Mouse (Mus musculus) myocyte (in vitro differentiated cells): ENCODE data around the gene Adamts6. TPM values are rescaled to one million over a fixed set of nuclear protein-coding genes. Genes with fewer than 3 reads are reported as not detected.

Experiments
- H3K27me3 ChIP-seq: one replicate; pipeline ENCODE4 v1.6.1; 2011; ENCODE audit not compliant: control insufficient read depth, insufficient read depth, insufficient read length
- H3K36me3 ChIP-seq: one replicate; pipeline ENCODE4 v1.6.1; 2011; ENCODE audit not compliant: control insufficient read depth, insufficient read depth
- H3K4me2 ChIP-seq: one replicate; pipeline ENCODE4 v1.6.1; 2011; ENCODE audit warnings: low read depth, control low read depth
- H3K4me3 ChIP-seq: one replicate; pipeline ENCODE4 v1.5.1; 2011; ENCODE audit warnings: mild to moderate bottlenecking, control low read depth, moderate library complexity
- H3K79me2 ChIP-seq: one replicate; pipeline ENCODE4 v1.6.1; 2011; ENCODE audit not compliant: control insufficient read depth, insufficient read depth
- H3ac ChIP-seq: one replicate; pipeline ENCODE4 v1.6.1; 2011; ENCODE audit not compliant: control insufficient read depth, insufficient read length
- CEBPB ChIP-seq: IDR thresholded peaks from 2 replicates; pipeline ENCODE4 v1.6.1; 2011; ENCODE audit warnings: mild to moderate bottlenecking, moderate library complexity; ENCODE audit not compliant: poor library complexity, insufficient read depth, severe bottlenecking
- E2F4 ChIP-seq: IDR thresholded peaks from one replicate; pipeline ENCODE4 v1.6.1; 2011; ENCODE audit warnings: mild to moderate bottlenecking, control low read depth, moderate library complexity; ENCODE audit not compliant: insufficient read depth
- MAX ChIP-seq: IDR thresholded peaks from one replicate; pipeline ENCODE4 v1.6.1; 2011; ENCODE audit warnings: low read depth, mild to moderate bottlenecking, control low read depth
- MYOD1 ChIP-seq, 3 experiments: IDR thresholded peaks; one replicate each; pipeline ENCODE4 v1.6.1; 2011; ENCODE audit warnings: control low read depth in 2 of 3, low read depth in 2 of 3, mild to moderate bottlenecking in 2 of 3, moderate library complexity in 1 of 3; ENCODE audit not compliant: insufficient read length in 2 of 3, control insufficient read depth in 1 of 3
- MYOG ChIP-seq, 3 experiments: IDR thresholded peaks; one replicate each; pipeline ENCODE4 v1.6.1; 2011; ENCODE audit warnings: control low read depth in 2 of 3, low read depth in 2 of 3, mild to moderate bottlenecking in 2 of 3; ENCODE audit not compliant: insufficient read length in 2 of 3, control insufficient read depth in 1 of 3, insufficient read depth in 1 of 3
- POLR2A ChIP-seq: IDR thresholded peaks from one replicate; pipeline ENCODE4 v1.6.1; 2011; ENCODE audit warnings: low read depth, mild to moderate bottlenecking, control low read depth, moderate library complexity; ENCODE audit not compliant: insufficient read length
- POLR2AphosphoS2 ChIP-seq: IDR thresholded peaks from one replicate; pipeline ENCODE4 v1.6.1; 2011; ENCODE audit warnings: low read depth, control low read depth; ENCODE audit not compliant: insufficient read length
- REST ChIP-seq: IDR thresholded peaks from one replicate; pipeline ENCODE4 v1.6.1; 2011; ENCODE audit warnings: mild to moderate bottlenecking, control low read depth, moderate library complexity; ENCODE audit not compliant: insufficient read depth, insufficient read length
- SRF ChIP-seq: IDR thresholded peaks from one replicate; pipeline ENCODE4 v1.6.1; 2011; ENCODE audit warnings: low read depth; ENCODE audit not compliant: control insufficient read depth, insufficient read length
- TCF12 ChIP-seq: IDR thresholded peaks from one replicate; pipeline ENCODE4 v1.6.1; 2011; ENCODE audit warnings: mild to moderate bottlenecking, control low read depth; ENCODE audit not compliant: poor library complexity, insufficient read depth, severe bottlenecking
- TCF3 ChIP-seq: IDR thresholded peaks from one replicate; pipeline ENCODE4 v1.6.1; 2011; ENCODE audit warnings: low read depth, control low read depth; ENCODE audit not compliant: insufficient read length
- USF1 ChIP-seq: IDR thresholded peaks from one replicate; pipeline ENCODE4 v1.6.1; 2011; ENCODE audit warnings: low read depth, mild to moderate bottlenecking, control low read depth, moderate library complexity
- polyA plus RNA-seq: library from polyadenylated mRNA; unstranded; fragments of >200 nt; fragmentation: generic; extraction: Trizol; gene quantifications from one replicate; pipeline ENCODE4 v1.2.1, GENCODE M21; 2012; ENCODE audit warnings: missing spikeins

The Adamts6 gene
- polyA plus RNA-seq, 1 experiment, result 2.0 TPM

GRCm38 (mm10) chr13:104504043-104504442 is 216.4 kb downstream of the Adamts6 start:
- no peak overlapping the region for H3ac ChIP-seq
- H3K4me2 ChIP-seq, result no peak overlapping the region
- TF ChIP-seq TCF3 (no peak), CEBPB (no peak), POLR2A (no peak), REST (no peak), TCF12 (no peak)
- H3K79me2 ChIP-seq, result no peaks in the 10 kb centered on the region
- no peak overlapping the region for H3K4me3 ChIP-seq
- H3K36me3 ChIP-seq, result no peaks in the 10 kb centered on the region
- no peaks in the 10 kb centered on the region for H3K27me3 ChIP-seq

- Histone ChIP-seq H3K27me3 (no peaks in the 10 kb centered on the region), H3K36me3 (no peaks in the 10 kb centered on the region), H3K4me2 (no peak overlapping the region), H3K4me3 (no peak overlapping the region), H3ac (no peak overlapping the region), H3K79me2 (no peaks in the 10 kb centered on the region)
- TF ChIP-seq TCF3 (no peak), MYOG (IDR thresholded peaks at IDR 0.05; ENCODE audit: control insufficient read depth in 1 of 3, insufficient read depth in 1 of 3, insufficient read length in 2 of 3, low read depth in 2 of 3) (no peak), MAX (no peak), TCF12 (no peak), POLR2AphosphoS2 (no peak), USF1 (no peak)
Measured at GRCm38 (mm10) chr13:104506165-104506875, 218.7 kb downstream of the Adamts6 start.

GRCm38 (mm10) chr13:104507671-104508070 is 220.0 kb downstream of the Adamts6 start:
- Histone ChIP-seq H3K36me3 (no peaks in the 10 kb centered on the region), H3K4me3 (no peak overlapping the region), H3ac (no peak overlapping the region), H3K27me3 (no peaks in the 10 kb centered on the region), H3K79me2 (no peaks in the 10 kb centered on the region), H3K4me2 (no peak overlapping the region)
- TF ChIP-seq POLR2AphosphoS2 (no peak), REST (no peak), CEBPB (no peak), E2F4 (no peak), POLR2A (no peak), SRF (no peak), USF1 (no peak), MYOG (IDR thresholded peaks at IDR 0.05; ENCODE audit: control insufficient read depth in 1 of 3, insufficient read depth in 1 of 3, insufficient read length in 2 of 3, low read depth in 2 of 3) (no peak), TCF12 (no peak), MYOD1 (IDR thresholded peaks at IDR 0.05; ENCODE audit: control insufficient read depth in 1 of 3, insufficient read length in 2 of 3, low read depth in 2 of 3) (no peak), MAX (no peak), TCF3 (no peak)

- H3K79me2 ChIP-seq, result no peaks in the 10 kb centered on the region
- H3K27me3 ChIP-seq, result no peaks in the 10 kb centered on the region
- H3K36me3 ChIP-seq, result no peaks in the 10 kb centered on the region
- no peak overlapping the region for H3K4me3 ChIP-seq
- H3ac ChIP-seq, result no peak overlapping the region
- TF ChIP-seq POLR2A (no peak), TCF3 (peak; percentile 3), TCF12 (no peak), REST (no peak), MYOG (IDR thresholded peaks at IDR 0.05; ENCODE audit: control insufficient read depth in 1 of 3, insufficient read depth in 1 of 3, insufficient read length in 2 of 3, low read depth in 2 of 3) (peak in 1 of 3 experiments; percentile 79), MYOD1 (IDR thresholded peaks at IDR 0.05; ENCODE audit: control insufficient read depth in 1 of 3, insufficient read length in 2 of 3, low read depth in 2 of 3) (peak in 2 of 3 experiments; percentile 74 to 81)
- H3K4me2 ChIP-seq, result no peak overlapping the region
Measured at GRCm38 (mm10) chr13:104509561-104510493, 222.2 kb downstream of the Adamts6 start.

- no peaks in the 10 kb centered on the region for H3K79me2 ChIP-seq
- no peaks in the 10 kb centered on the region for H3K36me3 ChIP-seq
- no peak overlapping the region for H3ac ChIP-seq
- no peaks in the 10 kb centered on the region for H3K27me3 ChIP-seq
- H3K4me3 ChIP-seq, result no peak overlapping the region
- no peak overlapping the region for H3K4me2 ChIP-seq
- TF ChIP-seq POLR2A (no peak), MYOD1 (IDR thresholded peaks at IDR 0.05; ENCODE audit: control insufficient read depth in 1 of 3, insufficient read length in 2 of 3, low read depth in 2 of 3) (peak in 2 of 3 experiments; percentile 60 to 66), MYOG (IDR thresholded peaks at IDR 0.05; ENCODE audit: control insufficient read depth in 1 of 3, insufficient read depth in 1 of 3, insufficient read length in 2 of 3, low read depth in 2 of 3) (peak in 1 of 3 experiments; percentile 60), REST (no peak), CEBPB (no peak), E2F4 (no peak), USF1 (peak; percentile 33)
Measured at GRCm38 (mm10) chr13:104510766-104511165, 223.1 kb downstream of the Adamts6 start.
